Mouse (Mus musculus) E14TG2a.4 (cell line): ENCODE data around the gene Has1.

Source experiments
- CTCF ChIP-seq: conservative IDR thresholded peaks from 2 replicates; pipeline ENCODE4 v1.5.1; 2014; ENCODE audit warnings: low read length
- NANOG ChIP-seq: IDR thresholded peaks from 2 replicates; pipeline ENCODE4 v1.6.1; 2014; ENCODE audit warnings: borderline replicate concordance, low read length, mixed read lengths

DNA sequence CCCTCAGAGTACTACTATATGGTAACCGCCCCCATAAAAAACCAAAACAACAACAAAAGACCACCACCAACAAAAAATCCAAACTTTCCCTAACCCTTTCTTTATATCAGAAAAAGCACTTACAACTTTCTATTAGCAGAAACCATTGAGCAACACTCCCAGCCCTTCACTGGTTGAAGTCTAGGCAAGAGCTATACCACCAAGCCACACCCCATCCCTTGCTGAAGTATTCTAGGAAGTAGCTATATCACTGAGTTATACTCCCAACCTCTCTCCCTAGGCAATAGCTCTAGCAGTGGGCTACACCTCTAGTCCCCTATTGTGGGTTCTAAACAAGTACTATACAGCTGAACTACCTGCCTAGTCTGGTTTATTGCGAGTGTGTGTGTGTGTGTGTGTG lies 15.7 kb downstream of the Has1 start:
- TF ChIP-seq CTCF = no peak
- TF ChIP-seq NANOG = no peak
